Mouse (Mus musculus): ENCODE results near the gene Timp3.

The Timp3 gene

DNA sequence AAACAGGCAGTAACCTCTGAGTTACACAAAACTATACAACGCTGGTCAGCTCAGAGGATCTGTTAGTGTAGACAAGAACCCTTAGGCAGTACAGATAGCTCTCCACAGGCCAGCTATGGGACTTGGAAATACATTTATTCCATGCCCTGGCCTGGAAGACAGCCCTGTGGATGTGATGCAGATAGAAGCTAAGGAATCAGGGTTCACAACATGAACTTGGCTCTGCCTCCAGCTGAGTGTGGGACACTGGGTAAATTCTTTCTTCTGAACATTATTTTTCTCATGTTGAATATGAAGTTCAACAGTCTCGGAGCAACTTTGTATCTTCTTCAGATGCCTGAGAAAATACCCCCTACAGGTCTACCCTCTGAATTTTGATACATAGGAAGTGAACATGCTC, 2.9 kb upstream of the Timp3 start:
- DNase-seq (ENCODE audit: low read depth, low spot score) = no peak

GRCm38 (mm10) chr10:86298326-86298725, 1.8 kb upstream of the Timp3 start:
- no peak for DNase-seq (ENCODE audit: low read depth, low spot score)

DNA sequence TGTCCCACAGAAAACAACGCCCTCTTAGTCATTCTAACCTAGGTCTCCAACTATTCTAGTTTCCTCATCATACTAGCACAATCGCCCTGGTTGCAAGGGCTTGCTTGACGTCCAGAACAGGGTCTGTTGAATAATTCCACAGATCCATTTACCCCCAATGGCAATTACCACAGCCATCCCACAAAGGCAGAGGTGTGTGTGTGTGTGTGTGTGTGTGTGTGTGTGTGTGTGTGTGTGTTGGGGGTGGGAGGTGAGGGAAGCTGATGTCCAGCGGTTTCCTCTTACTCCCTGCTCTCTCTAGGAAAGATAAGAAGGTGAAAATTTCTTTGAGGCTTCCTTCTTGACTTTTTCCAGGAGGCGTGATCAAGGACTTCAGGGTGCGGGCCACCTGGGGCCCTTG, 377 bp upstream of the Timp3 start:
- peak; percentile 20 for DNase-seq (ENCODE audit: low read depth, low spot score)

DNA sequence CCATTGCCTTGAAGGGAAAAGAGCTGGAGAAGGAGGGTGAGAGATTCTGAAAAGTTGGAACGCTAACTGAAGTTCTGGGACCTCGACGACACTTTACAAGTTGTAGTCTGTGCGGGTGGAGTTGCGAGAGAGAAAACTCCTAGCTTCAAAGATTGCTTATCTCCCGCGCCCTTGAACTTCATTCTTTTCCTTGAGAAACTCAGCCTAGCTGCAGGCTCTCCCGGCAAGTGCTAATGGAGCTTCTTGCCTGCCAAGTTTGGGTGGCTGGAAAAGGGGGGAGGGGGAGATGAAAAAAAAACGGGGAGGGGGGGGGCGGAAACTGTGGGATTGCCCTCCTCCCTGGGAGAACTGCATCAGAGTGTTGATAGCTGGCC, 932 bp downstream of the Timp3 start:
- DNase-seq (ENCODE audit: low read depth, low spot score) = no peak

DNA sequence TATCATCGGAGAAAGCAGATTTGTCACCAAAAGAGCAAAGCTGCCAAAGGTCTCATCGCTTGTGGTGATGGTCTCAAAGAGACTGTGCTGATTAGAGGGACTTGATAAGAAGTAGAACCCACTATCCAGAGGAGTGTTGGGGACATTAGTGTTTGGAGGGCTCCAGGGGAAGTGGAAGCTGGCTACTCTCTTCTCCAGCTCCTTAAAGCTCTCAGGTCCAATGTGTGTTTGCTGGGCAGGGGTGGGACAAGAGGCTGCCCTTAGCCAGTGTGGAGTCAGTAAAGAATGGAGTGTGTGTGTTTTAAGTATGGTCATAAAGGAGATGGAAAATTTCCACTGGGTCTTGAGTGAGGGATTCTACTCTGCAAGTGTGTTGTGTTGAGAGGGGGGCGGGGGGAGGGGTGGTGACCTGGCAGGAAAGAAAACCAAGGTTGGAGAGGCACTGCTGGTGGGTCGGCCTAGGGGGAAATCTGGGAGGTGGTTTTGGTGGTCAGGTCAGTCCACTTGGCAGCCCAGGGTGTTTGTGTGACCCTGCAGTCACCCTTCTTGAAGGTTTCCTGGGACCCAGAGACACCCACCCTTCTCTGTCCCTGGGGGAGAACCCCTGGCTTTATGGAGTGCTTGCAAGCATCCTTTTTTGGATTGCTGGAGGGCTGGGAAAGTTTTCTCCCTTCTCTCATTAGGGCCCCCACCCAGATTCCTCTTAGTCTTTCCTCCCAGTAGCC, 1.6 kb downstream of the Timp3 start:
- DNase-seq (ENCODE audit: low read depth, low spot score) = peak; percentile 25

DNA sequence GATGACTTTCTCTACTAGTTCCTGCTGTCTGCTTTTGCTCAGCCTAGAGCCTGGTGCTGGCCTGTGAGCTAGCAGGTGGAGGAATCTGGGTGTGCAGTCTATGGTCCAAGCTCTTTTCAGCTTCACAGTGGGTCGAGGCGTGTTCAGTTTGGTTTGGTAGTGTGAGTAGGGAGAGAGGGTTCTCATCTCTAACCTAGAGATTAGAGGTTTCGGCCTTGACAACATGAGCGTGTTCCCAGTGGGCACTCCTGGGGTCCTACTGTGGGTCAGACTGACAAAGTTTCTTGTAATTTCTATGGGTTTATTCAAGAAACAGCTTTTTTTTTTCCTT, 2.1 kb downstream of the Timp3 start:
- DNase-seq (ENCODE audit: low read depth, low spot score) = peak; percentile 33

- peak; percentile 83 for DNase-seq (ENCODE audit: low read depth, low spot score)
Measured at GRCm38 (mm10) chr10:86302761-86303494, 2.8 kb downstream of the Timp3 start.

DNA sequence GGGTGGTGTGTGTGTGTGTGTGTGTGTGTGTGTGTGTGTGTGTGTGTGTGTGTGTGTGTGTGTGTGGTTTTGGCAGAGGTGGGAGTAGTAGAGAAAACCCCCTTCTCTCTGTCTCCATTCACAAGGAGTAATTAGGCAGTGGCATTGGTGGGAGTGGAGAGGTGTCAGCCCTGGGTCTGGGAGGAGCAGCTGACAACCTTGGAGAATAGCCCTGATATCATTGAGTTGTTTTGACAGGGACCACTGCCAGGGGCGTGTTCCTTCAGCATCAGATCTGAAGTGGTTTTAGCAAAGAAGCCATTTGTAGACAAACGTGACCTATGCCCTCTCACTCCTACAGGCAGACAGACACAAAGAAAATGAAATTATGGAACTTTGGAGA, 3.3 kb downstream of the Timp3 start:
- no peak for DNase-seq (ENCODE audit: low read depth, low spot score)

DNA sequence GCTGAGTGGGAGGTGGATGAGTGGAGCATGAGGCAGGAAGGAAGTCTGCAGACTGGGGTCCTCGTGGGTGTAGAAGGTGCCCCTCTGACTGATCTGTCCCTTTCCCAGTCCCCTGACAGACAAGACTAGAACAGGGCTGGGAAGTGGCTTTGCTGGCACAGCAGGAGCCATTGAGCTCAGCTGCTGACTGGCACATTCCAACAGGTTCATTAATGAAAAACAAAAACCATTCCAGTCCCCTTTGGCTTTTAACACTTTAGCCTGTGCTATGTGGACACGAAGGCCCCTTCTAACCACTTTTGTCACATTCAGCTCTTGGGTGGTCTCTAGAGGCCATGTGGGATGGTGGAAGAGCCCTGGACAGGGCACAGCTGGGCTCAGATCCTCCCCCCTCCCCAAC, 4.4 kb downstream of the Timp3 start:
- DNase-seq (ENCODE audit: low read depth, low spot score) = no peak

DNA sequence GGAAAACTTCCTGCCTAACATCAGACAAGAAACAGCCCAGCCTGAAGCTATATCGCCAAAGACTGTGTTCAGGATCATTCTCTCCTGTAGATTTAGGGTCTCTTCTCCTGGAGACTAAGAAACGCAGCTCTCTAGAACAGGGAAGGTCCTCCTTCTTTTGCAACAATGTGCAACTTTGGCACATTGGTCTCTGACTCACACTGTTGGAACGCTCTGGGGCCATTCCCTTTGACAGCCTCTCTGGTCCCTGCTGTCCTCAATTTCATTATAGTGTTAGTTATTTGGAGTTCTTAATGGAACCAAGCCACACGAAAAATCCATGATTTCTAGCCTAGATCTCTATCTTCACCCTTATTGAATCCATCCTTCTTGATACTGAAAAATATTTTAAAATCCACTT, 7.1 kb downstream of the Timp3 start:
- DNase-seq (ENCODE audit: low read depth, low spot score) = peak; percentile 71

DNA sequence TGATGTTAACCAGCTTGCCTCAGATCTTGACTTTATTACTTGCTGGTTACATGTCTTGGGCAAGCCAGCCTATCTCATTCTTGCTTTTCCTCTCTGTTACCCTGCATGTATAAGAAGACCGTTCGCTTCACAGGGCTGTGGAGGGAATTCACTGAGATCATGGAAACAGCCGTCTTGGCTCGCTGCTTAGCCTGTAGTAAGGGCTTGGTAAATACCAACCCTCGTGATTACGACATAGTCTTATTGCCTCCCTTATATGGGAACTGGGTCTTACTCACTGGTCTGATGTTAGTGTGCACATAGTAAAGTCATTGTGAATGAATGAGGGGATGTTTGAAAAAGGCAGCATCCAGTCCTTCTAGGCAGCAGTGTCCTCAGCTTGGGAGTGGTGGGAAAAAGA, 10.4 kb downstream of the Timp3 start:
- DNase-seq (ENCODE audit: low read depth, low spot score) = peak; percentile 90

DNA sequence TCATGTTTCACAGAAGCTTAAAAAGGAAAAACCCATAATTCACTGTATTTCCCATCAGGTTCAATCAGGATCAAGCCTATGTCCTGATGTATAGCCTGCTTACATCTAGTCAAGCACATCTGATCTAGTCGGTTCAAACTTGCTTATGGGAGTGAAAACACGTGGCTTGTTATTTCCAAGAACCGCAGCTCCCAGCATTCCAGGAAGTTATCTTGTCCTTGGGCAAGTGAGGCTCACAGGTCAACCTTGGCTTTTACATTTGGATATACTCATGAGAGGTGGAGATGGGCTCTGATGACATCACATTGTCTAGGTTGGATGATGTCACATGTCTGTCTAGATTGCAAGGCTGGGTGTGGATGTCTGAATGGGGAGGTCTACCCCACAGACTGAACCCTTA, 12.8 kb downstream of the Timp3 start:
- no peak for DNase-seq (ENCODE audit: low read depth, low spot score)

DNA sequence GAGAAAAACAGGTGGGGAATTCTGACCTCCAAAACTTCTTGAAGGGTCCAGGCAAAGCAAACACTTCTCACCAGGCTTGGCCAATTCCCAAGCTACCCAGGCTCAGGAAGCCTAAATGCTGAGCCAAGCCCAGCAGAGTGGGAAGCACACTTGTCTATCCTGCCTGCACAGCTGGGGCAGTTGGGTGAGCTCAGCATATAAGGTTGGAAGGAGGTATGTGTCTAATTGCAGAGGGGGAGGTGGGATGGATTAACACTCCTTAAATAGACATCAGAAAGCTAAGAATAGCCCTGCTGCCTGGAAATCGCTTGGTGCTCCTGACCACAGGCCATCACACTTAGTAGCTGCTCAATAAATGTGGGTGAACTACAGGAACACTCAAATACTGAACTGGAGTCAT, 13.3 kb downstream of the Timp3 start:
- no peak for DNase-seq (ENCODE audit: low read depth, low spot score)

GRCm38 (mm10) chr10:86315513-86315912, 15.3 kb downstream of the Timp3 start:
- DNase-seq (ENCODE audit: low read depth, low spot score) = no peak

DNA sequence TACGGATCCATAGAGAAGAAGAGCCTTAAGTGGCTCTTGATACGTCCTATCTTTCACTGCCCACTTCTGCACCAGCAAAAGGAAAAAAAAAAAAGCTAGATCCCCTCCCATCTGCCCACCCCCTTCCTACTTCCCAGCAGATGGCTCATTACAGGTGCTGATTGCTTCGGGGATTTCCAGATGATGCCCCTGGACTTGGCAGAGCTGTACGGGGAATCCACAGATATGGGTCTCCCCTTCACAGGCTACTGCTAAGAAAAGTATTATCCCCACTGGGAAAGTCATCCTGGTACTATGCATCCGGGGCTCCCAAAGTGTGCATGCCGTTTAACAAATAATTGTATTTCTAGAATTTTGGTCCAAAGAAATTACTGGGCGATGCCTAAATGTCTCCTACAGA, 17.5 kb downstream of the Timp3 start:
- no peak for DNase-seq (ENCODE audit: low read depth, low spot score)

- no peak for DNase-seq (ENCODE audit: low read depth, low spot score)
Measured at GRCm38 (mm10) chr10:86318552-86319140, 18.5 kb downstream of the Timp3 start.

DNA sequence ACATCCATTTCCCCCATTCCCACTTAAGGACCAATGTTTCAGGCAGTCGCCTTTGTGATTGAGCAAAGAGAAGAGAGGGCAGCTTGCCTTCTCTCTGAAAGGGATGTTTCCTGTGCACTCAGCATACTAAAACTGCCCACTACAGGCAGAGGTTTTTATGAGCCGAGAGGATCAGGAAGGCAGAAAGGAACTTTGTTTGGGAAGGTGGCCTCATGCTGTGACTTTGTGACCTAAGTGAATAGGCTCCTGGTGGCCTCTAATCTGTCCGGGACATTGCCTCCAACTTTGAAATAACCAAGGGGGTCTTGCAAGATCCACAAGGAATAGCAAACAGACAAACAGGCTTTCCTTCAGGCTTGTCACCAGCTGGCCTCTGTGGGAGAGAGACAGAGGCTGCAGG, 19.4 kb downstream of the Timp3 start:
- no peak for DNase-seq (ENCODE audit: low read depth, low spot score)

DNA sequence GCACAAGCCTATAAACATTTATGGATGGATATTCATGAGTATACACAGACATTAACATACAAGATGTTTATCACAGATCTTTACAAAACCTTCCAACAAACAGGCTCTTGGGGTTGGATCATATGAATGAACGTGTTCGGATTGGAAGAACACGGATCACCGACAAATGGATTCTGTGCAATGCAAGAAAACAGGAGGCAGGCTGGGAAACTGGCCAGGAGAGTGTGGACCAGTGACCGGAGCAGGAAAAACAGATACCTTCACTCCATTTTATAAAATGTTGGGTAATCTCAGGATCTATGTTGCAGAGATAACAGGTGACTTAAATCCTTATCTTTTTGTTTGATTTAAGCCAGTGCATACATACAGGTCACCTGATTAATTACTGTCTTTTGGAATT, 20.0 kb downstream of the Timp3 start:
- DNase-seq (ENCODE audit: low read depth, low spot score) = no peak

DNA sequence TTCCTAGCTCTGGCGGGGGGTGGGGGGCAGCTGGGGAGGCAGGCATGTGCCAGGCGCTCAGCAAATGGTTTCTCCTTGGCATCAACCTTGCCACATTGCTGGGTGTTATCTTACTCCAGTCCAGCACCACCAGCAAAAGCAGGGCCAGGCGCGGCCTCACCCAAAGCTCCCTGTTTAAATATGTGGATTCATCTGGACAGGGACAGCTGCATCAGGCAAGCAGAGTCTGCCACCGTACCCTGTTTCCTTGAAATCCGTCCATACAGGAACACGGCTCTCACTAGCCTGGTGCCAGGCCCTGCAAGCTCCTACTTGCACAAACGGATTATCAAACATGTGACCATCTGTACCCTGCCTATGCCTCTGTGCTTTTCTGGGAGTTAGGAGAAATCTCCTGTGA, 21.0 kb downstream of the Timp3 start:
- DNase-seq (ENCODE audit: low read depth, low spot score) = no peak

GRCm38 (mm10) chr10:86322006-86322405, 21.8 kb downstream of the Timp3 start:
- DNase-seq (ENCODE audit: low read depth, low spot score) = peak; percentile 45

- DNase-seq (ENCODE audit: low read depth, low spot score) = no peak
Measured at GRCm38 (mm10) chr10:86323275-86323994, 23.3 kb downstream of the Timp3 start.

DNA sequence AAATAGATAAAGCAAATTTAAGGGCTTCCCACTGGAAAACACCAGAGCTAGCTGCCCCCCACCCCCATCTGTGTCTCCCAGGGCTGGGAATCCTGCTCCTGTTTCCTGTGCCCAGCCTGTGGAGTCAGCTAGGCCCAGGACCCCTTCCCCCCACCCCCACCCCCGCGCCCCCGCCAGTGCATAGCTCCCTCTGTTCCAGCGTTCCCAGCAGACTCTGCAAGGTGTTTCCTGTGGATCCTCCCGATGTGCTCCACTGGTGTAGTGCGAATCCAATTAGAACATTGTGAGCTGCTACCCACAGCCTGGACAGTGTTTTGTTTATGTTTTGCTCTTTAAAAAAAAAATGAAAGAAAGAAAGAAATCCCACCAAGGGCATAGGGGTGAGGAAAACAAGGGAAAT, 25.1 kb downstream of the Timp3 start:
- DNase-seq (ENCODE audit: low read depth, low spot score) = no peak

GRCm38 (mm10) chr10:86328143-86328542, 28.0 kb downstream of the Timp3 start:
- DNase-seq (ENCODE audit: low read depth, low spot score) = peak; percentile 75
